Mouse (Mus musculus) MEL (cell line): ENCODE results near the gene Hnrnpf.

ENCODE experiments used
- CTCF ChIP-seq, 3 experiments: IDR thresholded peaks in 2 of 3; conservative IDR thresholded peaks in 1 of 3; 2 replicates each; pipeline ENCODE4 v1.5.1; 2011 to 2012; ENCODE audit warnings: low read length in 3 of 3, low read depth in 2 of 3, mild to moderate bottlenecking in 2 of 3, improper control_type of control experiment in 1 of 3, inconsistent platforms in 1 of 3, mixed read lengths in 1 of 3, moderate library complexity in 1 of 3; ENCODE audit not compliant: control insufficient read depth in 1 of 3, insufficient read depth in 1 of 3, poor library complexity in 1 of 3, severe bottlenecking in 1 of 3
- ELF1 ChIP-seq: IDR thresholded peaks from 2 replicates; pipeline ENCODE4 v1.6.1; 2014; ENCODE audit warnings: low read depth, mild to moderate bottlenecking, inconsistent platforms, low read length, improper control_type of control experiment, moderate library complexity
- EP300 ChIP-seq, 2 experiments: IDR thresholded peaks; 2 replicates each; pipeline ENCODE4 v1.6.1; 2011; ENCODE audit warnings: improper control_type of control experiment in 2 of 2, low read length in 2 of 2, low read depth in 1 of 2, mild to moderate bottlenecking in 1 of 2
- POLR2A ChIP-seq, 2 experiments: IDR thresholded peaks; 2 replicates each; pipeline ENCODE4 v1.6.1; 2011 to 2012; ENCODE audit warnings: low read length in 2 of 2, mild to moderate bottlenecking in 2 of 2, control low read depth in 1 of 2, improper control_type of control experiment in 1 of 2, low read depth in 1 of 2, moderate library complexity in 1 of 2; ENCODE audit not compliant: control insufficient read depth in 1 of 2, insufficient read depth in 1 of 2, poor library complexity in 1 of 2
- POLR2AphosphoS2 ChIP-seq: IDR thresholded peaks from 2 replicates; pipeline ENCODE4 v1.6.1; 2011; ENCODE audit warnings: low read length, improper control_type of control experiment
- USF1 ChIP-seq: IDR thresholded peaks from 2 replicates; pipeline ENCODE4 v1.6.1; 2014; ENCODE audit warnings: low read depth, mild to moderate bottlenecking, inconsistent platforms, low read length, improper control_type of control experiment, moderate library complexity

DNA sequence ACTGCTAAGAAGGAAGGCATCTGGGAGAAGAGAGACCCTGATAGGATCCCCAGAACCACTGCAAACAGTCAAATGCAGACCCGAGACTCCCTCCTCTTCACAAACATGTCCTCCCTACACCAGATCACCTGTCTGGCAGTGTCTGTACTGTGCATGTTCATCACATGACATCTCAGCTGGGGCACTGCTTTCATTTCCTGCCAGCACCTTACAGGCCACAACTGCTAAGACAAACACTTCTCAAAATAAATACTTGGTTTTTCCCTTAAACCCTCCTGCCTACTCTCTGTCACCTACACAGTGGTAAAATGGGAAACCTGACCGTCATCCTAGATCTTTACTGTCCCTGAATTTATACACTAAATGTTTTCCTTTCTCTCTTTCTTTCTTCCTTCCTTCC is 43.8 kb downstream of the Hnrnpf start:
- no peak for TF ChIP-seq USF1
- TF ChIP-seq CTCF (IDR thresholded peaks at IDR 0.05 in 2 of 3, conservative IDR thresholded peaks at IDR 0.05 in 1 of 3; ENCODE audit: control insufficient read depth in 1 of 3, insufficient read depth in 1 of 3, low read depth in 2 of 3, low read length in 3 of 3, poor library complexity in 1 of 3, severe bottlenecking in 1 of 3) = no peak
- no peak for TF ChIP-seq POLR2AphosphoS2
- TF ChIP-seq EP300 (IDR thresholded peaks at IDR 0.05; ENCODE audit: low read depth in 1 of 2, low read length in 2 of 2) = no peak
- TF ChIP-seq ELF1 = no peak
- TF ChIP-seq POLR2A (IDR thresholded peaks at IDR 0.05; ENCODE audit: control insufficient read depth in 1 of 2, insufficient read depth in 1 of 2, low read depth in 1 of 2, low read length in 2 of 2, poor library complexity in 1 of 2) = no peak
